Mouse (Mus musculus) gastrocnemius, postnatal 25 days (tissue): ENCODE measurements at regions not wholly inside any gene's neighbourhood (a gene's known extent, or its start where the extent isn't known, plus 50 kb on each side); places are given as distances from the start of the nearest gene placed in this dataset.

ENCODE experiments used
- DNase-seq: peaks from one replicate; pipeline ENCODE4 v3.0.0; 2022

DNA sequence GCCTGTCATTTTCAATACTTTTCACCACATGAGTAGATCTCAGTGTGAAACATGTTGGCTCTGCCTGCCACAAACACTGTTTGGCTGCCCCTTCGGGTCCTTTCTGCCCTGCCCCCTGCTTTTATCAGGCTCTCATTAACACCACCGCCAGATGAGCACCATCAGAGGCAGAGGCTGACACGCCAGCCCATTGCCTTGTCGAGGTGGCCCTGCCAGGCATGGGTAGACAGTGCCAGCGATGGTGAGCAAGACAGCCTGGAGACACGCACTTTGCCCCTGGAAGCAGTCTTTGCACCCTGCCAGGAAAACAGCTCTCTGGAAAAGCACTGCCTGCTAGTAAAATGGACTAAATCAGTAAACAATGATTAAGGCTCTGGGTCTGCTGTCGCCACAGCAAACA lies 158.2 kb downstream of the Gm10295 start:
- no peak for DNase-seq

DNA sequence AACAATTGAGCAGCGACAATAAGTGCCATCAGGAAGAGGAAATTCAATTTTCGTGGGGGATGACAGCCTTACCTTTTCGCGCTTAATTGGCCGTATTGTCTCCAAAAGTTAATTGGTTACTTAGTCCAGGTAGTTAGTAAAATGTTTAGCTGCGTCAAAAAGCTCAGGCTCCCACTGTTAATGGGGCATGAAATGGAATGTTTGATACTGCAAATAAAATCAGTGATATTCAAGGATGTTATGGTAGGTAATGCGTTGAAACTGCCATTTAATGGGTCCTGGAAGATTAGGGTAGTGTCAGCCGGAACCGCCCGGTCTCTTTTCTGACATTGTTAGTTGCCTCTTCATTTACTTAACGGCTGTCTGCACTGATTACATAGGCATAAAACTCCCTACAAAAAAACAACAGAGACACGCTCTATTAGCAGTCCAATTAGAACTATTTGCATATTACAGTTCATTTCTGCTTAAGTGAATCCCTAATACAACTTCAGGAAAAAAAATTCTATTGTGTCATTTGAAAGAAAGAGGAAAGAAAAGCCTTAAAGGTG lies 161.0 kb downstream of the Gm10295 start:
- DNase-seq: no peak

DNA sequence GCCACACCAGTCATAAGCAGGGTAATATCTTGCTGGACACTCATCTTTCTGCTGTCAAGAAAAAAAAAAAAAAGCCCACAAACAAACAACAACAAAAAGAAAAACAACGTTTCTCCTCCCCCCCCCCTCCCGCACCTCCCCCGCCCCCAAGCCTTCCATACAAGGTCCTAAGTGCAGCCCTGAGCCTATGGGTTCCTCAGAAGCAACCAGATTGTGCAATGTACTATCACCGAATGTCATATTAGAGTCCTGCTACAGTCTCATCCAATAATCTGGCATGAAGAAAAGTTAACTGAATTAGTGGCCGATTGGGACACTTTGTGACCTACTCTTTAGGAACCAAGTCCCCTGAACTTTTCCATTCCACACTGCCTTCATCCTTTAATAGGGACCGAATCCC lies 161.5 kb downstream of the Gm10295 start:
- no peak for DNase-seq

DNA sequence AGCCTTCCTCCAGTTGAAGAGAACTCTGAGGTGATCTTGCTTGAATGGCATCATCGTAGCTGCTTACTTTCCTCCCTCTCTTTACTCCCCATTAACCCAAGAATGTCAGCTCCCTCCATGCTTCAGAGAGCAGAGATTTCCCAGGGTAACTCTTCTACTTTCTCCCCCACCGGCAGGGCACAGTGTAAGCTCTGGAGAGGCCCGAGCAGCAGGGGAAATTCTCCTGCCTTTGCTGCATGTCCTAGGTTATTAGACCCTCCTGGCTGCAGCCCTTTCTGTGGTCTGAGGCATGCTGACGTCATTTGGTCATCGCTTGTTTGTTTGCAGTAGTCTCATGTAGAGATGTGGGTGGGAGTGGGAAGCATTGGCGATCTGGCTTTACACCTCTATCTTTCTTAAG lies 163.2 kb downstream of the Gm10295 start:
- DNase-seq: no peak

DNA sequence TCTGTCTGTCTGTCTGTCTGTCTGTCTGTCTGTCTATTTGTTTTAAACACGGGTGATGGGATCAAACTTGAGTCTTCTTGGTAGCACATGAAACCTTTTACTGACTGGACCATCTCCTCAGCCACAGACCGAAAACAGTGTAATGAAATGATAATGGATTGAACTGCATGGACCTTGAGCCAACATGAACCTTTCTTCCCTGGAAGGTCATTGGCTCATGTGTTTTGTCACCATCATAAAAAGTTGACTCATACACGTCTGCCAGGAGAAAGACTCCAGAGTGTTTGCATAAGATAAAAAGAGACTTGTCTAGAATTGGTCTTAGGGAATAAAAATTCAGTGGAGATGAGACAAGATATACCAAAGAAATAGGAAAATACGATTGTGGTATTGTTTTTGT lies 176.4 kb downstream of the Gm10295 start:
- DNase-seq: no peak

DNA sequence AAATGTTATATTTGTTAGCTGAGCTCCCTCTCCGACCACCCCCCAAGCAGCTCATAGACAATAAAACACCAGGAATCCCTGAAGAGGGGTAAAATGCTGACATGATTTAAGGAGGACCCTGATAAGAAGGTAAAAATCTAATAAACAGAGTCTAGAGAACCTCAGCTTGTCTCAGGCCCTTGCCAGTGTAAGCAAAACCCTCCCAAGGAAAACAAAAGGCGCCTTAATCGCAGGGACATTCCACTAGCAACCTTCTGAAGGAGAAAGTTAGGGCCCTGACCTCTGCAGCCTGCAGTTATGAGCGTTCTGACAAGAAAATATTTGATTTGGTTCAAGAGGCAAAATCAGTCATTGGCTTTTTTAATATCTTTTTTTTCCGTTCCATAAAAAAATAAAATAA lies 212.2 kb downstream of the Gm10295 start:
- no peak for DNase-seq

DNA sequence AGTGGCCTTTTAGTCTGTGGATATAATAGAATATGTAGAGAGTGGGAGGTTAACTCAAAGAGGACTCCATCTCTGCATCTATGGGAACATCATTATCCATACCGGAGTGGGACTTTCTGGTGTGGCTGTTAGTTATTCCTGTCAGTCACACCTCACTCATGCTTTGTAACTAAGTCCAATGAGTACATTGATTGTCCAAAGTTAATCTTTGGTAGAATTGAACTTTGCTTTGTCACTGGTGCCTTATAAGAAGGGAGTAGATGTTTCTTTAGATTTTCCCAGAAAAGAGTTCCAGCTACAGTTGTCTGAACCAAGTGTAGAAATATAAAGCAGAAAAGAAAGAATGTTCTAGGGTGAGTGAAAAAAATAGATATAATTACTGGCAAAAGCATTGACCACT lies 221.3 kb downstream of the Gm10295 start:
- no peak for DNase-seq

DNA sequence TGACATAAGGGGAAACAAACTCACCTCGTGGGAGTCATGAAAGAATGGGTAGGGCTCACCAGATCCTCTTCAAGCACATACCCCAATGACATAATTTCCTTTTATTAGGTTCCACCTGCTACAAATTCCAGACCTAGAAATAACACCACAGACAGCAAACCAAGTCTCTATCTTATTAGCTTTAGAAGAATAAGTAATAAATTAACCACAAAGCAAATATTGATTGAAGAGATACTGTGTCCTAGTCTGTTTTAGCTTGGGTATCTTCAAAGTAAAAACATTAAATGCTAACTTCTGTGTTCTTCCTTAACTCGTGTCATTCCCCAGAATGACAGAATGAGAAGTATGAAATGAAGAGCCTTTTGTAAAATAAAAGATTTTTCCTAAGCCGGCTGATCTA lies 222.4 kb downstream of the Gm10295 start:
- DNase-seq: no peak

DNA sequence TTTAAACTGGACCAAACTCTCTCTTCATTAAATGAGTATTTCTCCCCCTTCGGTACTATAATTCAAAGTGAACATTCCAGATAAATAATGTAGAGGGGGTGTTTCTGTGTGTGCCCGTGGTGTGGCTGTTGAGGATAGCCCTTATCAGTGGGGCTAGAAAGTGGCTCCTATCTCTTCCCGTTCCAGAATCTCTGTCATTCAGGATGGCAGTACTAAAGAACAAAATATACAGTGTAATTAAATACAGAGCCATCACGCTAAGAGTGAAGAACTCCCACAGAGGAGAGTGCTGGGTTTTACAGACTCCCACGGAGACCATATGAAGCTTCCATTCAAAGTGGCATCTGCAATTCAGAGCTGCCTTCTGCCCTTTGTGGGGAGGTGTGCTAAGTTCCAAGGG lies 229.8 kb downstream of the Gm10295 start:
- DNase-seq: no peak

DNA sequence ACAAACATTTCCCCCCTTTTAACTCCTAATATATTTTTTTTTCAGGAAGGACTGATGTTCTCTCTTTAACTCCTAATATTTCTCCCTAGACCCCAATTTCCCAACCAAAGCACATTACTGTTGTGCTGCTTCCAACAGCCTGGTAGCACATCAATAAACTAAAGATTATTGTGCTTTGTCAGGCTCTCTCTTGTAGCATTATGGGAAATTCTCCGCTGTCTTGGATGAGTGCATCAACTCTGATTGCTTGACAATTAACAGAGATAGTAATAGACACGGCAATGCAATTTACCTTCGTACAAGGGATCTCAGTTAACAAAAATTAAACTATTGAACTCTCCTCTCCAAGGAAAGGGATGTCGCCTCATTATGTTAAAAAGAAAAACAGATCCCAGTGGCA lies 230.3 kb downstream of the Gm10295 start:
- no peak for DNase-seq

DNA sequence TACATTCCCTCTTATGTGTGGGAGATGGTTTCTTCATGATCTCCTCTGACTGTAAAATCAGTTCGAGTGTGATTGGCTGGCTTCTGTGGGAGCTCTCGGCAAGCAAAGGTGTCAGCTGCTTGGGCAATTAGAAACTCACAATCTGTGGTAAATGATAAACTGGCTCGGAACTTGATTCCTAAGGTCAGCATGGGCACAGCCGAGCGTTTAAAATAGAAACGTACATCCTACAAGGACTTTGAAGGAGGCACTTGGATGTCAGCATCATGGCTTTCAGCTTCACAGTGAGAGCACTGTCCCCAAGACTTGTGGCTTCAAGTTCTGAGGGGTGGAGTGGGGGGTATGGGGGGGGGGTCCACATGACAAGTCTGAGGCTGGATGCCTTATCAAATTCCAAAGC lies 231.3 kb downstream of the Gm10295 start:
- DNase-seq: no peak

DNA sequence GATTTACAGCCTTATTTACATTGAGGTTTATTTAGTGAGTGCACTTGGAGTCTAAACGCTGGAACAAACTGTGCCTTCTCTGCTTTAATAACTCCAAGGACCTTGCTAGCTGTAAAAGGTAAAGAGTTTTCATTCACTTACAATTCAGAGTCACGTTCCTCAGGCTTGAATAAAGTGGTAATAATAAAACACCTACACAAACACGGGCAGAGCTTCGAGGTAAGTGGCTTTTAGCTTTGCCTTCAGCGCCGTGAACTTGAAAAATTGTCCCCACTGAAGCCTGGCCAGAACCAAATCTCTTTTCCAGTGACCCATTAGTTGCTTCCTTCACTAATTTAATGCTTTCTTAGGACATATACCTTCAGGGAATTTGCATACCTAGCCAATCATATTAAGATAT lies 244.2 kb downstream of the Gm10295 start:
- DNase-seq: no peak

DNA sequence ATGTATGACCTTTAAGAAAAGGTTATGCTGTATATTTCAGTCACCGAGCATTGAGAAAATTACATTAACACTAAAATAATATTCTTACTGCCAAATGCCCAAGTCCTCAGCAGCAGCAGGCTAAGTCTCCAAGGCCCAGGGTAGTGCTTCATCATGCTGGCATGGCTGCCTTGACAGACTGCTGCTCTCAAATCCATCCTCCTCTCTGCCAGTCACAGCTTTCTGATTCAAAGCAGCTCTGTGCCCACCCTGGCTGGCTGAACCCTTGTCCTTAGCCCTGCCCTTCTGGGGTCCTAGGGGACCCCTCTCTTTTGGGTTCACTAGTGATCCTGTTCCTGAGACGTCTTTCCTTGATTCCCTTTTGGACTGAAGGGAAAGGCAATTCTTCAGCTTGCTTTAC lies 251.0 kb downstream of the Gm10295 start:
- no peak for DNase-seq

DNA sequence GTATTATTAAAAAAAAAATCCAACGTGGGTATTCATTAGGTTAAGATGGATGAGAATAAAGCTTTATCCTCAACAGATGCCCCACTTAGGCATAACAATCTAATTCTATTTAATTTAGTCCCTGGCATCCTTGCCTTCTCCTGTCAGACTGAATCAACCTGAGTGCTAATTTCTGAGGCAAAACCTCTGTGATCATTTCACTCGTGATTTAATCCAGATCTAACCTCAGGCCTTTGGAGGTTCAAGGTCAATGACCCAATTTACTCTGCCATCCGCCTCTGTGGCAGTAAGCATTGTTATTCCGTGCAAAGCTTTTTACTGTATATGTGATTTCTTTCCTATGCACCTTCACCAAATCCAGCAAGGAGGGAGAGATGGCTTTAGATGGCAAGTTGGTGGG lies 253.0 kb downstream of the Gm10295 start:
- no peak for DNase-seq

DNA sequence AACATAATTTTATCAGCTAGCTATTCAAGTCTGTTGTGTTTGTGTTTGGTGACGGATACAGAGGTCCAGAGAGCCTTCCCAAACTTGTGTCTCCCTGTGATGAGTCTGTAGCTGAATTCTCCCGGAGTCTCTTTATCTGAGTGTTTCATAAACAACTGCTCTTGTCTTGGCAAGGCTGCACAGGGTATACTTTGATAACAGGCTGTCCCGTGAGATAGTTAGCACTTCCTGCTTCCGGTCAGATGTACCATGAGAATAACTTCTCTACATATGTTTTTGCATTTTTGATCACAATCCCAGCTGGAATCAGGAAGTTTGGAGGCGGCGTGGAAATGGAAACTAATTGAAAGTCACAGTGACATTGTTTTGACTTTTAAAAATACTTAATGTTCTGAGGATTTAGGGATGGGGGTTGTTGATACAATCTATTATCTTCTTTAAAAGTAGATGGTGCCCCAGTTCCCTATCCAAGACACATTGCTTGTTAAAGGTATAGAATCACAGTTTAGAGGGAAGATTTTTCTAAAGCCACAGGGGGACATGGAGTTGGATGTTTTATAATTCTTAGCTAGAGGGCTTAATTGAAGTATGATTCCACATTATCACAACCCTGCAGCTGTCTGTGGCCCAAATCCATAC lies 257.9 kb downstream of the Gm10295 start:
- no peak for DNase-seq

DNA sequence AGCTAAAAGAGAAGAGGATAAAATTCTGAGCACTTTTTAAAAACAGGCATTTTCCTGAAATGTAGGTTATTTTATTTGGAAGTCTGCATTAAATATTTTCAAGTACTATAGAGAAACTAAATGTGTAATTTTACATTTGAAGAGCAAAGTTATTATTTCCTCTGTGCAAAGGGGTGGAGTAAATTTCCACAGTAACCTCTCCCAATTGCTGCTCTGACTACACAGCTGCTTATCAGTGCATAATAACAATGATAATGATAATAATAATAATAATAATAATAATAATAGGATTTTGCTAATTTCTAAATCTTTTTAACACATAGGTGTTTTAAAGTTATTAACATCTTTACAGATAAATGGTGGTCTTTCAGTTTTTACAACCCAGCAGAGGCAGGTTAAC lies 258.5 kb downstream of the Gm10295 start:
- DNase-seq: no peak

DNA sequence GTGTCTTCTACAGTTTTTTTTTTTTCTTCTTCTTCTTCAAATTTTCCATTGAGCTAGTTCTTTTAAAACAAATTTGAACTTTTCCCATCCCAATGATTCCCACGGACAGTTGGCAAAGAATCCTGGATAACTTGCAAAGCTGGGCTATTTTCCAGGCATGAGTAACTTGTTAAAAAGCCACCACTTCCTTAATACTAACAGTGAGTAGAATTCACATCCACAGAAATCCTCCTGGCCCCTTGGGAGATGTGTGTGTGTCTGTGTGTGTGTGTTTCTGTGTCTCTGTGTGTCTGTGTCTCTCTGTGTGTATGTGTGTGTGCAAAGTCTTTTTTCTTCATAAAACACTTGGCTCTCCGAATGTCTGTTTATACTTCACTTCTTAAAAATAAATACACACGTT lies 259.0 kb downstream of the Gm10295 start:
- peak; percentile 39 for DNase-seq

DNA sequence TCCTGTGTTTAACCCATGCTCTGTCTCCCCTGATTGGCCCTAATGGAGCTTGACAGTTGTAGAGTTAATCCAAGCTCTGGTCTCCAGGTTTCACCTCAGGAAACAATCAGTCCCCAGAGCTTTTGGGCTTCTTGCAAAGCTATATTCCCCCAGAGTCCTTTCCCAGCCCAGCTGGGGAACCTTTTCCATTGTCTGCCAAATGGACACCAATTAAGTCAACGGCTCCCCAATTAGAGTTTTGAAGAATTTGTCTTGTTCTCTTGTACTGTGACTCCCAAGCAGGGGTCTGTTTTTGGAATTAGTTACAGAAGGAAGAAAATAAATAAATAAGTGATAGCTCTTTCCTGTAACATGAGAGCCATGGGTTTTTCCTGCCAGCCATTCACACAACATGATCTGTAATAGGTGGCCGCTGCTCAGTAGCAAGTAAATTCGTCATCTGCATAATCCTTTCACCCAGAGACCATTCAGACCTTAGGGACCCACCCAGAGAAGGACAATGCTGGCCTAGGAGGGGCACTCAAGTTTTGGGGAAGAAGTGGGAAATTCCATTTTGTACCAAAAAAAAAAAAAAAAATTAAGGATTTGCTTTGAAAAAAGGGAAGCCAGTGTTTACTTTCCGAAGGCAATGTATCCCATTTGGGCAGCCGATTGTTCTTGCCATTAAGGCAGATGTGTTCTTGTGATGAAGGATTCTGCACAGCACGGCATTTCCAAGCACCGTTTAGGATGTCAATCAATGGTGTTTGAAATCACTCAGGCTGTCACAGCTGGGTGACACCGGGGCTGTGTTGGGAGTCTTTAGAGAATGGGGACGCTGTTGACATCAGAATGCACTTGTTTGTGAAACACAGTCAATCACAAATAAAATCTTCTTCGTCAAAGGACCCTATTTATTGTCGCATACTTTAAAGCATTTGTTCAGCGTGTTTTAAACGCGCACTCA lies 286.6 kb downstream of the Gm10295 start:
- no peak for DNase-seq

DNA sequence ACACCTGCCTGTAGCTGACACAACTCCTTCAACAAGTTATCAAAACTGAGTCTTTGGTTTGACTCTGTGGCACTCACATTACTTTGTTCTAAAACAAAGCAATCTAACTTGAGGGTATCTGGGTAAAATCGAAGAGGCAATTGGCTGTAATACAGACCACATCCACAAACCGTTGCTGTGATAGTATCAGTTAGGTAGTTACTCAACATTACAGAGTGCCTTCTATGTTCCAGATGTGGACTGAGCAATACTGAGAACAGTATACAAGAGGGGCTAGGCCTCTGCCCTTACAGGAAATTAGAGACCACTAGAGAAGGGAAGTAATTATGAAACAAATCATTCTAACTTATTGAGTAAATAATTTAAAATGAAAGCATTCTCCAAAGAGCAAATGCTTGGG lies 300.5 kb downstream of the Gm10295 start:
- no peak for DNase-seq

DNA sequence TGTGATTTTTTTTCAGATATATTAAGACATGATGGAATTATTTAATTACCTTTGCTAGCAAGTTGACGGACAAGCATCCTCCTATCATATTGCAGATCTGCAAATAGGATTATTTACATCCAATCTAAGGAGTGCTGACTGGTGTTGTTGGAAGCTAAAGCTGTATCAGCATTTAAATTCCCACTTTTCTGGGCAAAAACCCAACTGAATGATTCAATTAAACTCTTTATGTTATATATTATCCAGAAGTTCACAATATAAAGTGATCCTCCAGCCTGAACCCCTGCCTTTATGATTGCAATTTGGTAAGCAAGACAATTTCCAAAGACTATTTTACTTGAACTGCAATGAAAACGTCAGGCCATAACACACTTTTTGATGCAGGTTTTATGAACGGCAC lies 304.1 kb downstream of the Gm10295 start:
- no peak for DNase-seq

DNA sequence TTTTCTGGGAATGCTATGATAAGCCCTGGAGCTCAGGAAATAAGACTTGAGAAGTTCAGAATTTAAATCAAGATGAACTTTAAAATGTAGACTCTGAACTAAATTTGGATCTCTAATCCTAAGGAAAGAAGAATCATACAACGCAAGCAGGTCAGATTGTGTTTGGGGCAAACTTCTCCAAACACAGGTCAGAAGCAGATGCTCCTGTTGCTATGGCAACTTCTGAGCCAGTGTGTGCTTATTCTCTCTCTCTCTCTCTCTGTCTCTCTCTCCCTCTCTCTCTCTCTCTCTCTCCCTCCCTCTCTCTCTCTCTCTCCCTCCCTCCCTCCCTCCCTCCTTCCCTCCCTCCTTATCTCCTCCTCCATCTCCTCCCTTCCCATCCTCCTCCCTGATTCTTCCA lies 304.7 kb downstream of the Gm10295 start:
- no peak for DNase-seq

DNA sequence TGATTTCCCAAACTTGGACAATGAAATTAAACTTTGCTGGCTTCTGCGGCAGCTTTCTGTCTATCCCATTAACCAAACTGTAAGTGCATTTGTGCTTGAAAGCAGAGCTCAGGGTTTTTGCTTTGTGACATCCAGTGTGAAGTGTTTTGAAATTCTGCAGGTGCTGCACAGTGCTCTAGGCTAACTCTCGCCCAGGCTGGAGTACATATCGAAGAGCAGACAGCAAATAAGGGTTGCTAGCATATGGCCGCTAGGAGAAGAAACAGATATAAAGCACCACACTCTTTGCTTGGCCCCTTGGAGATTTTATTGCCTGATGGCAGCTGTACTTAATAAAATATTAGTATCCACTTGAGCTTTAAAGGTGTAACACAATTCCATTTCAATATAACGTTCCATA lies 307.5 kb downstream of the Gm10295 start:
- no peak for DNase-seq

DNA sequence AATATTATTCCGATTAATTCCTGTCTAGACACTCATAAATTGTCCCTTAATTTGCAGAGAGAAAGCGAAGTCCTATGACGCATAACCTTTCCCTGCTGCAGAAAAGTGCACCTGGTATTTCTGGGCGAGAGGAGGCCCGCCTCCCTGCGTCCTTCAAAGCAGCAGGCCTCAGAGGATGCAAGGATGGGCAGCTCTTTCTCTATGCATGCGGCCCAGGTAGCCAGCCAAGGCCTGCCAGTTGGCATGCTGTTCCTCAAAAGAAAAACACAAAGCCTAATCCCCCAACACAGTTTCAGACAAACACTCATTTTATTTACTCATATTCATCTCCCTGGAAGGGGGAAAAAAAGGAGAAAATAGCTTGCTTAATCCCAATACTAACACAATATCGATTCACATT lies 308.2 kb downstream of the Gm10295 start:
- no peak for DNase-seq

DNA sequence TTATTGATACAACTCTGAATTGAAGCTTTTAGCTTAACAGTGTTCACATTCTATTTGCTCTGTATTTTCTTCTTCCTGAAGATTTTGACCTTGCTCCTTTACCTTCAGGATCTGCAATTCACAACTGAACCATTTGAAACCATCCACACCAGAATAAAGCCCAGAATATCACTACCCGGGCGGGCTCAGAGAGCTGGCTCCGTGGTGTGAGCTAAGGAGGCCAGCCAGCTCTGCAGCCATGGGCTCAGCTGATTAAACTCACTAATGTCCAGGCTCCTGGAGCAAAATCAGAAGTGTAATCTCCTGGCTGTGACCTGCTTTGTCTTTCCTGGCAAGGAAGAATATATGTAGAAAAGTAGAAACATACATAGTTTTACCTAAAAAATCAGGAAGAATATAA lies 309.9 kb downstream of the Gm10295 start:
- DNase-seq: no peak
